Mouse (Mus musculus) gastrocnemius, adult 18-20 months (tissue): ENCODE results near the gene Rem2. TPM values are rescaled to one million over a fixed set of nuclear protein-coding genes. Genes with fewer than 3 reads are reported as not detected.
A peak's percentile ranks its signal among the peaks of the same experiment; 100 is the strongest.

Source experiments
- DNase-seq: peaks from one replicate; pipeline ENCODE4 v3.0.0; 2021; ENCODE audit warnings: low spot score
- total RNA-seq, 2 experiments: library from RNA; stranded (reverse); gene quantifications; 2 replicates each; pipeline ENCODE4 v1.2.3; 2021

Rem2 gene
- total RNA-seq, 2 experiments from 2014 or later: not detected

GRCm38 (mm10) chr14:54443712-54444618 is 31.9 kb upstream of the Rem2 start:
- peak; percentile 88 for DNase-seq

GRCm38 (mm10) chr14:54445476-54445875 is 30.4 kb upstream of the Rem2 start:
- peak; percentile 37 for DNase-seq

GRCm38 (mm10) chr14:54453566-54453965 is 22.3 kb upstream of the Rem2 start:
- DNase-seq: no peak

GRCm38 (mm10) chr14:54454669-54455528 is 21.0 kb upstream of the Rem2 start:
- DNase-seq: no peak

GRCm38 (mm10) chr14:54457907-54458569 is 17.9 kb upstream of the Rem2 start:
- DNase-seq: no peak

GRCm38 (mm10) chr14:54462146-54462545 is 13.8 kb upstream of the Rem2 start:
- DNase-seq: no peak

GRCm38 (mm10) chr14:54463108-54463958 is 12.6 kb upstream of the Rem2 start:
- DNase-seq: no peak

GRCm38 (mm10) chr14:54463959-54464292 is 12.0 kb upstream of the Rem2 start, which contains the start of gene Lrp10:
Lrp10 (plus strand) TSS chr14:54464137.
- peak; percentile 88 for DNase-seq

GRCm38 (mm10) chr14:54464293-54465005 is 11.5 kb upstream of the Rem2 start:
- peak; percentile 67 for DNase-seq

GRCm38 (mm10) chr14:54471467-54471866 is 4.4 kb upstream of the Rem2 start:
- DNase-seq: no peak

GRCm38 (mm10) chr14:54472671-54473070 is 3.2 kb upstream of the Rem2 start:
- no peak for DNase-seq

GRCm38 (mm10) chr14:54474744-54475143 is 1.2 kb upstream of the Rem2 start:
- no peak for DNase-seq

- no peak for DNase-seq
Observed at GRCm38 (mm10) chr14:54477172-54477909, 1.4 kb downstream of the Rem2 start.

GRCm38 (mm10) chr14:54479451-54479920 is 3.6 kb downstream of the Rem2 start:
- DNase-seq: no peak

- DNase-seq: no peak
Observed at GRCm38 (mm10) chr14:54480673-54481072, 4.8 kb downstream of the Rem2 start.

- DNase-seq: no peak
Observed at GRCm38 (mm10) chr14:54481402-54481801, 5.5 kb downstream of the Rem2 start.

- DNase-seq: no peak
Observed at GRCm38 (mm10) chr14:54482498-54482897, 6.6 kb downstream of the Rem2 start.

GRCm38 (mm10) chr14:54485899-54486298 is 10.0 kb downstream of the Rem2 start:
- DNase-seq: no peak

GRCm38 (mm10) chr14:54487732-54488131 is 11.8 kb downstream of the Rem2 start:
- DNase-seq: no peak
